Mouse (Mus musculus) lung, postnatal 10 days (tissue): ENCODE data around the gene Gm28051.

Source experiments
- DNase-seq: peaks from one replicate; pipeline ENCODE4 v3.0.0; 2021

Gene Gm28051

GRCm38 (mm10) chr12:102757689-102758402, at the start of gene Gm28051, which contains the start of the genes Gon7 and Ubr7:
Gm28051 (minus strand) TSS chr12:102757765.
Gon7 (minus strand) TSS chr12:102757803.
Ubr7 (plus strand) TSS chr12:102757967.
- peak; percentile 98 for DNase-seq

GRCm38 (mm10) chr12:102799528-102799927, 42.0 kb upstream of the Gm28051 start:
- no peak for DNase-seq

GRCm38 (mm10) chr12:102787927-102788326, 30.4 kb upstream of the Gm28051 start:
- no peak for DNase-seq

GRCm38 (mm10) chr12:102785593-102785985, 28.0 kb upstream of the Gm28051 start:
- DNase-seq, result no peak

GRCm38 (mm10) chr12:102784899-102785592, 27.5 kb upstream of the Gm28051 start:
- DNase-seq, result no peak

- no peak for DNase-seq
Measured at GRCm38 (mm10) chr12:102782841-102783240, 25.3 kb upstream of the Gm28051 start.

GRCm38 (mm10) chr12:102779452-102779851, 21.9 kb upstream of the Gm28051 start:
- DNase-seq, result peak; percentile 34

GRCm38 (mm10) chr12:102778151-102778550, 20.6 kb upstream of the Gm28051 start:
- no peak for DNase-seq

GRCm38 (mm10) chr12:102776035-102776434, 18.5 kb upstream of the Gm28051 start:
- DNase-seq, result no peak

GRCm38 (mm10) chr12:102772676-102773075, 15.1 kb upstream of the Gm28051 start:
- DNase-seq, result no peak

- no peak for DNase-seq
Measured at GRCm38 (mm10) chr12:102771601-102772000, 14.0 kb upstream of the Gm28051 start.

GRCm38 (mm10) chr12:102769000-102769399, 11.4 kb upstream of the Gm28051 start:
- no peak for DNase-seq

GRCm38 (mm10) chr12:102763696-102764095, 6.1 kb upstream of the Gm28051 start:
- DNase-seq, result no peak

- DNase-seq, result no peak
Measured at GRCm38 (mm10) chr12:102761668-102762067, 4.1 kb upstream of the Gm28051 start.

- DNase-seq, result no peak
Measured at GRCm38 (mm10) chr12:102758936-102759335, 1.4 kb upstream of the Gm28051 start.

GRCm38 (mm10) chr12:102758403-102758756, 815 bp upstream of the Gm28051 start, which contains the start of gene Gm20604:
Gm20604 (minus strand) TSS chr12:102758672.
- peak; percentile 15 for DNase-seq

GRCm38 (mm10) chr12:102757055-102757688, 393 bp downstream of the Gm28051 start:
- DNase-seq, result no peak

GRCm38 (mm10) chr12:102756304-102756703, 1.3 kb downstream of the Gm28051 start:
- peak; percentile 48 for DNase-seq

- no peak for DNase-seq
Measured at GRCm38 (mm10) chr12:102748256-102748655, 9.3 kb downstream of the Gm28051 start.

- DNase-seq, result no peak
Measured at GRCm38 (mm10) chr12:102744839-102745238, 12.7 kb downstream of the Gm28051 start.

- peak; percentile 93 for DNase-seq
Measured at GRCm38 (mm10) chr12:102743589-102744574, 13.7 kb downstream of the Gm28051 start, which contains the start of the genes Moap1 and Tmem251. Moap1 (minus strand) TSS chr12:102743661. Tmem251 (plus strand) TSS chr12:102743762.

GRCm38 (mm10) chr12:102743036-102743588, 14.5 kb downstream of the Gm28051 start:
- DNase-seq, result no peak
